Mouse (Mus musculus) heart, embryonic 11.5 days (tissue): Measurements from ENCODE around the gene Klhl29. TPM values are rescaled to one million over a fixed set of nuclear protein-coding genes. Genes with fewer than 3 reads are reported as not detected.

Experiments
- ATAC-seq: fragments of 200-750 bp; cut with Nextera tagmentation; replicated peaks from 2 replicates; pipeline ENCODE4 v1.8.0; 2017; ENCODE audit warnings: moderate library complexity; ENCODE audit not compliant: insufficient number of reproducible peaks, low FRiP score, low TSS enrichment
- H3K27ac ChIP-seq: fragments of 300-500 bp; sonication (generic); 2 replicates; pipeline ENCODE4 v1.5.1; 2014; ENCODE audit warnings: mild to moderate bottlenecking, low read depth, low read length
- H3K27me3 ChIP-seq: fragments of 300-500 bp; sonication (generic); 2 replicates; pipeline ENCODE4 v1.6.1; 2014; ENCODE audit warnings: mild to moderate bottlenecking, low read length, mixed read lengths; ENCODE audit not compliant: control insufficient read depth, insufficient read depth
- H3K36me3 ChIP-seq: fragments of 300-500 bp; sonication (generic); 2 replicates; pipeline ENCODE4 v1.6.1; 2014; ENCODE audit warnings: mild to moderate bottlenecking, low read length, moderate library complexity, mixed read lengths; ENCODE audit not compliant: control insufficient read depth, insufficient read depth
- H3K4me1 ChIP-seq: fragments of 300-500 bp; sonication (generic); 2 replicates; pipeline ENCODE4 v1.6.1; 2014; ENCODE audit warnings: low read length; ENCODE audit not compliant: control insufficient read depth, insufficient read depth
- H3K4me2 ChIP-seq: fragments of 300-500 bp; sonication (generic); 2 replicates; pipeline ENCODE4 v1.6.1; 2014; ENCODE audit warnings: mild to moderate bottlenecking, moderate library complexity
- H3K4me3 ChIP-seq: fragments of 300-500 bp; sonication (generic); 2 replicates; pipeline ENCODE4 v1.5.1; 2014; ENCODE audit warnings: low read depth, low read length
- H3K9ac ChIP-seq: fragments of 300-500 bp; sonication (generic); 2 replicates; pipeline ENCODE4 v1.6.1; 2014; ENCODE audit warnings: mild to moderate bottlenecking, low read depth, low read length, moderate library complexity
- H3K9me3 ChIP-seq: fragments of 300-500 bp; sonication (generic); replicated peaks from 2 replicates; pipeline ENCODE4 v1.6.1; 2016; ENCODE audit warnings: low read length; ENCODE audit not compliant: control insufficient read depth
- WGBS: fragments of 180-500 bp; shearing (Covaris S2); extraction: QIAGEN DNeasy Blood & Tissue Kit; methylation state at CpG from one replicate; pipeline ENCODE4 v1.1.7; 2014; ENCODE audit not compliant: insufficient replicate concordance; 5-methylcytosine and 5-hydroxymethylcytosine counted together
- polyA plus RNA-seq: library from polyadenylated mRNA; unstranded; fragments of >200 nt; fragmentation: Nextera tagmentation; extraction: Ambion mirVana; gene quantifications from 2 replicates; pipeline ENCODE4 v1.2.1, GENCODE M21; 2014

Klhl29 gene
- polyA plus RNA-seq, 1 experiment from 2014 or later = 0.67 TPM

DNA sequence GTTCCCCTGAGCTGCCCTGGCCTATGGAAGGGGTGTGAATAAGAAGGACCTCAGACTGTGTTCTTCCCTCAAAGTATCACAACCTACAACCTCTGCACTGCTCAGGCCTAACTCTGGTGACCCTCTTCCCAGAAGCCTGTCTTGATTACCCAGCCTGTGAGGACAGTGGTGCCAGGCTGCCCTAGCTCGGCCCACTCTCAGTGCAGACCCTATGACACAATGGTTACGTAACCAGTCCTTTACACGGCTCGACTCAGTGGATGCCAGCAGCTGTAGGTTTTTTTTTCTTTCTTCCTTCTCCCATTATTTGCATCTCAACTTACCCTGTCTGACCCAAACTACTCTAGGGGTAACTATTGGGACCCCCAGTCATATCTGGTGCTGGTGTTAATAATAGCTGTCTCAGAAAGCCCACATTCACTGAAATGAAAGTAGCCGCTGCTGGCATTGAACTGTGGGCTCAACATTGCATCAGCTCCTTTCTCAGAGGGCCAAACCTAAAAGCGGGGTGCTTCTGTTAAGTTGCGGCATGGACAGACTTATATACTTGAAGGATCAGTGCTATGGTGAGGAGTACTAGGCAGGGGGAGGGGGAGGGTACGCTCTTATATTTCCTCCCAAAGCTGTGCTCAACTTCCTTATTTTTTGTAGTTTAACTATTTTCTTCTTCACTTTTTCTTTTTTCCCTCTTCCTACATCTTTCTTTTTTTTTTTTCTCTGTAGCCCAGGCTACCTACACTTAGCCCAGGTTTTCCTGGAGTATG, 152.9 kb downstream of the Klhl29 start:
- 78% methylated on average over 8 of the region's 8 CpGs for WGBS
- no peak for ATAC-seq
- no peak overlapping the region for H3K9ac ChIP-seq
- no peaks in the 10 kb centered on the region for H3K36me3 ChIP-seq
- H3K4me2 ChIP-seq = no peak overlapping the region
- no peak overlapping the region for H3K27ac ChIP-seq
- H3K4me3 ChIP-seq = no peak overlapping the region
- no peaks in the 10 kb centered on the region for H3K27me3 ChIP-seq
- H3K4me1 ChIP-seq = no peaks in the 10 kb centered on the region
- no peaks in the 10 kb centered on the region for H3K9me3 ChIP-seq

DNA sequence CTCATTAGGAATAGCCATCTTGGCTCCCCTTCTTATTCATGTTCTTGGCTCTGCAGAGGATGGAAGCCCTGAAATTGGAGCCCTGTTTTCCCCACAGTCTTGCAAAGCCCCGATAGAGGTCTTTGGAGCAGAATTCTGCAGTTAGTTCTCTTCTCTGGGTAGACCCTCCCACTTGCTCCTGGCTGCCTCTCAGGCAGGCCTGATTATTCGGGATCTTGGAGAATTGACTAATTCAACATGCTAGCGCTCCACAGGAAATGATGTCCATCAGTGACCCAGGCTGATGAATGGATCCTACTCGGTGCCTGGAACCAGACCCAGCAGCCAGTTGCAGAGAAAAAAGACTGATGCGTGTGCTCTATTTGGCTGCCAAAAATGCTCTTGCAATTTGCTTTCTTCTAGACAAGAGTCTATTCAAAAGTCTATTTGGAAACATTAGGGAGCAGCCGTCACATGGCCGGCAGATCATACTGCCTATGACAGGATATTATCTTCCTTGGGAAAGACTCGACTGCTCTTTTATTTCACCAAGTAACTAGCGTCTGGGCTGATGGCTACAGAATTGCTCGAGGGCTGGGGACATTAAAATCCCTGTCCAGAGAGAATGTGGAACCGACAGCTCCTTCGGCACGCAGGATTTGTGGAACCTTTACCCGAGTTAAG, 155.4 kb downstream of the Klhl29 start:
- no peaks in the 10 kb centered on the region for H3K9me3 ChIP-seq
- H3K27ac ChIP-seq = no peak overlapping the region
- 72% methylated on average over 13 of the region's 14 CpGs for WGBS
- no peaks in the 10 kb centered on the region for H3K36me3 ChIP-seq
- no peak overlapping the region for H3K9ac ChIP-seq
- ATAC-seq = no peak
- H3K4me2 ChIP-seq = no peak overlapping the region
- H3K4me3 ChIP-seq = no peak overlapping the region
- H3K4me1 ChIP-seq = no peaks in the 10 kb centered on the region; the same call in 1 of the 2 replicates
- no peaks in the 10 kb centered on the region for H3K27me3 ChIP-seq

DNA sequence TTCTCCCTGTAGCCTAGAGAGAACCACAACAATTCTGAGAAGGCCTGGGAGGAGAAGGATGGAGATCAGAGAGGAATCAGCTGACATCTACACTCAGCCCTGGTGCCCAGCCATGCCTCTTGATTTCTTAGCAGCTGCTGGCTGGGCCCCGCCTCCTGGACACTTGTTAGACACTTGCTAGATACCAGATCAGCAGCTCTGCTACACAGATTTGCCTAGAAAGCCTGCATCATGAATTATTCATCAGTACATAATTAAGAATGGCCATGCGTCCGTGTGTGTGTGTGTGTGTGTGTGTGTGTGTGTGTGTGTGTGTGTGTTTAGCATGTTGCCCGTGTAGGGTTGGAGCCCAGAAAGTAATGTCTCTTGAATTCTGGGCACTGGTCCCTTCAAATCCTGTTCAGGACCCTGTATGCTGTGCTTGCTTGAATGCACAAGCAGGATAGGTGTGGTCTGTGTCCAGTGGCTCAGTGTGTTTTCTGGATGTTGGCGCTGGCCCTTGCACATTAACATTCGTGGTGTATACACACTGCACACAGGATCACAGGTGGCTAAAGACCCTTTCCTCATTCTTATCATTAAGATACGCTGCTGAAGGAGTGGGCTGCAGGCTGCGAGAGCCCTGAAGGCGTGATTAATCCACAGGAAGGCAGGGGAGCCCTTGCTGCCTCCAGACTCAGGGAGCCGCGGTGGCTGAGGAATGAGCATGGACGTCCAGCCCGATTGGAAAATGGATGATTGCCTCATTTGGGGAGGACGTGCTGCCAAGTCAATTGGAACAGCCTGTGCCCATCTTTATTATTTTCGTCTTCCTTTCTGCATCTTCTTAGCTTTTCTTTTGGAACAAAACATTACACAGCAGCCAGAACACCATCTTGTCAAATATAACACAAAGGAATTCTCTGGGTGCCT, 159.4 kb downstream of the Klhl29 start:
- no peak overlapping the region for H3K4me3 ChIP-seq
- H3K4me2 ChIP-seq = no peak overlapping the region
- H3K9me3 ChIP-seq = no peaks in the 10 kb centered on the region
- no peak overlapping the region for H3K9ac ChIP-seq
- 64% methylated on average over 15 of the region's 15 CpGs for WGBS
- H3K36me3 ChIP-seq = no peaks in the 10 kb centered on the region
- H3K27me3 ChIP-seq = no peaks in the 10 kb centered on the region
- no peak for ATAC-seq
- no peak overlapping the region for H3K27ac ChIP-seq
- peaks cover 5% of the 10 kb centered on the region for H3K4me1 ChIP-seq

DNA sequence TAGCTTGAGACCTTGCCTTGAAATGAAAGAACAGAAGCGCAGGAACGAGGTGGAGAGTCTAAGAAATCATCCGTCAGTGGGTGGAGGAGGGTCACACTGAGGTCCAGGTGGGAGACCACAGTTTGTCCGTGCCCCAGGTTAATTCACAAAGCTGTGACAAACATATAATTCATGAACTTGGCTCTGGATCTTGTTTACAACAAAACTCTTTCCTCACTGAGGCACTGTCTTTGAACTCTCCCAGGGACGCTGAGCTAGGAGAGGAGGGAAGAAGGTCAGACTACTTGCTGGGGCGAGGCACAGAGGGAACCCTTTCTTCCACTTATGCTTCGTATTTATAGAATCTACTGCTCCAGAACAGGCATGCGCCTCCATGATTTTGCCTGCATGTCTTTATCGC, 161.2 kb downstream of the Klhl29 start:
- no peak overlapping the region for H3K27ac ChIP-seq
- H3K4me1 ChIP-seq = peaks cover 5% of the 10 kb centered on the region
- no peak overlapping the region for H3K4me2 ChIP-seq
- 73% methylated on average over 9 of the region's 9 CpGs for WGBS
- H3K4me3 ChIP-seq = no peak overlapping the region
- H3K27me3 ChIP-seq = no peaks in the 10 kb centered on the region
- no peak for ATAC-seq
- no peaks in the 10 kb centered on the region for H3K36me3 ChIP-seq
- H3K9ac ChIP-seq = no peak overlapping the region
- H3K9me3 ChIP-seq = no peaks in the 10 kb centered on the region

DNA sequence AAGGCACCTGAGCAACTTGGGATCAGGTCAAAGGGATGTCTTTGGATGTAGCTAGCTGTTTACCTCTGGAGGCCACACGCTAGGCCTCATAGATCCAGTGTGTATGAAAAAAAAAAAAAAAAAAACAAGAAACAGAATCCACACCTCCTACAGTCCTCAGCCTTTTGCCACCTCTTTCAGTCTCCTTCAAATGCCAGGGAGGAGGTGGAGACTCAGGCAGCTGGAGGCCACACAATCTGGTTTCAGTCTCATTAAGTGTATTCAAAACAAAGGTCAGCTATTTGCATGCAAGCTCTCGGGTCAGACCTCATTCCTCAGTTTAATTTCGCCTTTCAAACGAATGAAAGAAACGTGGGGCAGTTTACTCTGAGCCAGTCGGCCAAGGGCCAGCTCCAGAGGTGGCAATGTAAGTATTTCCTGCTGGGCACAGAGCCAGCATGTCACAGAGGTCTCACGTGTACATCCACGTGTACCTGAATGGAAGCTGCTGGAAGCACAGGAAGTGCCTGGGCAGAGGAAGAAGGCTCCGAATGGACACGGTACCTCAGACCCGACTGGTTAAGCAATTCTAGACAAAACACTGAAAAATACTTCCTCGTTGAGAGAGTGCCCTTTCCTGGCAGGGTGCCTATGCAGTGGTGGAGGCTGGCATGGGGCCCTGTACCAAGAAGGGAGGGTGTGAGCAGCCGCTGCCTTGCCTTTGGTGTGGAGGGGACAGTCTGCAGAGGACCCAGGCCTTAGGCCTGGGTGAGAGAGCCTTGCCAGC, 162.0 kb downstream of the Klhl29 start:
- no peak for ATAC-seq
- H3K9ac ChIP-seq = no peak overlapping the region
- no peaks in the 10 kb centered on the region for H3K9me3 ChIP-seq
- no peak overlapping the region for H3K27ac ChIP-seq
- no peak overlapping the region for H3K4me2 ChIP-seq
- H3K36me3 ChIP-seq = no peaks in the 10 kb centered on the region
- 33% methylated on average over 13 of the region's 13 CpGs for WGBS
- peaks cover 7% of the 10 kb centered on the region for H3K4me1 ChIP-seq
- H3K4me3 ChIP-seq = no peak overlapping the region
- H3K27me3 ChIP-seq = no peaks in the 10 kb centered on the region

DNA sequence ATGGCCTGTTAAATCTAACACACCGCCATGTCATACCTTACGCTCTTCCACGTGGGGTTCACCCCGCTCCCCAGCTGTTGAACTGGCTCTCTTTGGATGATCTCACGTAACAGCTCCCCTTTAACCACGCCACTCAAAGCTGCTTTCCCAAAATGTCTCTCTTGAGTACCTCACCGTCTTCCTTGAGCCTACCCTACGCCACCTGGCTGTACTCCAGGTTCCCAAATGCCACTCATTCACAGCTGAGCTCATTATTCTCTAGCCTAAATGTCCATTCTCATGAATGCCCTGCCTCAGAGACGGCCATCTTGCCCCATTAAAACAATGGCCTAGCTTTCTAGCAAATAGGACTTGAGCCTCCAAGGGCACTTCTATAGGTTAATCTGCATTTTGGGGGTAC, 163.6 kb downstream of the Klhl29 start:
- H3K36me3 ChIP-seq = no peaks in the 10 kb centered on the region
- H3K27me3 ChIP-seq = no peaks in the 10 kb centered on the region
- no peak overlapping the region for H3K9ac ChIP-seq
- ATAC-seq = no peak
- H3K4me3 ChIP-seq = no peak overlapping the region
- no peak overlapping the region for H3K27ac ChIP-seq
- no peak overlapping the region for H3K4me2 ChIP-seq
- 88% methylated on average over 9 of the region's 9 CpGs for WGBS
- no peaks in the 10 kb centered on the region for H3K9me3 ChIP-seq
- H3K4me1 ChIP-seq = peaks cover 11% of the 10 kb centered on the region

DNA sequence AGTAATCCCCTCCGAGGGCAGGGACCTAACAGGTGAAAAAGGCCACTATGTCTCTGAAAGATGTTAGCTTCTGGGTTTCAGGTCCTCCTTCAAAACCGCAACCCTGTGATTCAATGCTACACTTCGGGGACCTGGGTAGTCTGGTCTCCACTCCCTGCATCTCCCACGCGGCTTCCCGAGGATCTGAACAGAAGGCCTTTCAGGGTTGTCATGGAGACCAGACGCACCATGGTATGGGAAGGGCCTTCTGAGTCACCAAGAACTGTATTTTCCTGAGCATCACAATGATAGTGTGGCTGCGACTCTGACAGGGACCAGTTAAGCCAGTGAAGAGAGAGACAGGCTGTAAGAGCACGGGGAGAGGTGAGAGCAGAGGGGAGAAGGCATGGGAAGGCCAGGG, 164.7 kb downstream of the Klhl29 start:
- Histone ChIP-seq H3K36me3 (no peaks in the 10 kb centered on the region), H3K27ac (no peak overlapping the region), H3K27me3 (no peaks in the 10 kb centered on the region), H3K4me1 (peaks cover 11% of the 10 kb centered on the region), H3K9ac (no peak overlapping the region), H3K4me3 (no peak overlapping the region), H3K4me2 (no peak overlapping the region), H3K9me3 (no peaks in the 10 kb centered on the region)
- 60% methylated on average over 9 of the region's 9 CpGs for WGBS
- no peak for ATAC-seq
